Mouse (Mus musculus): Measurements from ENCODE around the gene Gpx4.
"Not testable (repeated sequence)": the region's sequence is repeated elsewhere in the genome, so short reads cannot be mapped to it uniquely, and the experiment has no call there.

The Gpx4 gene

DNA sequence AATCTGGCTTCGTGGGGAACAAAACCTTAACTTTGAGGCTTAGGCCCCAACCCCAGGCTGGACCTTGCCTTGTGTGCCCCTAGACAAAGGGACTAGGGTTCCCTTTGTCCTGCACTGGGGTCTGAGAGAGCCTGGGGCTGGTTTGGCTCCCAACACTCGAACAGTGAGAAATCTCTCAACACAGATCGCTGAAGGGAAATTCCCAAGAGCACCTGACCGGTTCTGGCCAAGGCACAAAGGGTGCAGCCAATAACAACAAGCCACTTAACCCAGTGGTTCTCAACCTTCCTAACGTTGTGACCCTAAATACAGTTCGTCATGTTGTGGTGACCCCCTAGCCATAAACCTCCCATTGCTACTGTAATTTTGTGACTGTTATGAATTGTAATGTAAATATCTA lies 3.3 kb downstream of the Gpx4 start:
- DNase-seq (ENCODE audit: low read depth, low spot score) = no peak

DNA sequence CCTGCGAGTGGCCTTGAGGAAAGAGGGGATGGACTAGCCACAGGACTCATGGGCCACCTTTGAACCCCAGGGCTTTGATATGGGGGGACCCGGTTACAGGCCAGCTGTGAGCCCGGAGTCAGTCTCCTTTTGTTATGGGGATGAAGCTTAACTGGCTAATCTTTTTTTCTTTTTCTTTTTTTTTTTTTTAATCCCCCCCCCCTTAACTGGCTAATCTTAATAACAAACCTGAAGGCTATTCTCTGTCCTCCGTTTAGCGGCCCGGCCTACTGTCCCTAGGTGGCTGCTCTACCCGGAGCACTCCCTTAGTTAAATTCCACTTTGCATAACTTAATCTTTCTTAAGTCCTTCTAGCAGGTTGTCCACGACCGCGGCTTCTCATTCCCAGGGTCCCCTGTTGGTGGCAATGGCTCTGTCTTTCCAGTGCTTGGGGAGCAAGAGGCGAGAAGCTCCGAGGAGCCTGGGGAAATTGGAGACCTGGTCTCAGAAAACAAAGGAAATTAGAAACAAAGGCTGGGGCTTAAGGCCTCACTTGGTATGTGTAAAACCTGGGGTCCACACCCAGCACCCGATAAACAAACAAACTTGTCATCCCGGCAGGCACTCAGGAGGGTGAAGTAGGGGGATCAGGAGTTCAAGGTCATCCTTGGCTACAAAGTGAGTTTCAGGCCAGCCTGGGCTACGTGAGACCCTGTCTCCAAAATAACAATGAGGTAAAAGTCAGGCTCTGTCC lies 4.1 kb downstream of the Gpx4 start:
- no peak for DNase-seq (ENCODE audit: low read depth, low spot score)

- no peak for DNase-seq (ENCODE audit: low read depth, low spot score)
These were observed 4.8 kb downstream of the Gpx4 start for GRCm38 (mm10) chr10:80051618-80052373.

GRCm38 (mm10) chr10:80052374-80052764 lies 5.4 kb downstream of the Gpx4 start:
- no peak for DNase-seq (ENCODE audit: low read depth, low spot score)

- DNase-seq (ENCODE audit: low read depth, low spot score) = peak; percentile 98
These were observed 6.4 kb downstream of the Gpx4 start for GRCm38 (mm10) chr10:80053259-80053780.

DNA sequence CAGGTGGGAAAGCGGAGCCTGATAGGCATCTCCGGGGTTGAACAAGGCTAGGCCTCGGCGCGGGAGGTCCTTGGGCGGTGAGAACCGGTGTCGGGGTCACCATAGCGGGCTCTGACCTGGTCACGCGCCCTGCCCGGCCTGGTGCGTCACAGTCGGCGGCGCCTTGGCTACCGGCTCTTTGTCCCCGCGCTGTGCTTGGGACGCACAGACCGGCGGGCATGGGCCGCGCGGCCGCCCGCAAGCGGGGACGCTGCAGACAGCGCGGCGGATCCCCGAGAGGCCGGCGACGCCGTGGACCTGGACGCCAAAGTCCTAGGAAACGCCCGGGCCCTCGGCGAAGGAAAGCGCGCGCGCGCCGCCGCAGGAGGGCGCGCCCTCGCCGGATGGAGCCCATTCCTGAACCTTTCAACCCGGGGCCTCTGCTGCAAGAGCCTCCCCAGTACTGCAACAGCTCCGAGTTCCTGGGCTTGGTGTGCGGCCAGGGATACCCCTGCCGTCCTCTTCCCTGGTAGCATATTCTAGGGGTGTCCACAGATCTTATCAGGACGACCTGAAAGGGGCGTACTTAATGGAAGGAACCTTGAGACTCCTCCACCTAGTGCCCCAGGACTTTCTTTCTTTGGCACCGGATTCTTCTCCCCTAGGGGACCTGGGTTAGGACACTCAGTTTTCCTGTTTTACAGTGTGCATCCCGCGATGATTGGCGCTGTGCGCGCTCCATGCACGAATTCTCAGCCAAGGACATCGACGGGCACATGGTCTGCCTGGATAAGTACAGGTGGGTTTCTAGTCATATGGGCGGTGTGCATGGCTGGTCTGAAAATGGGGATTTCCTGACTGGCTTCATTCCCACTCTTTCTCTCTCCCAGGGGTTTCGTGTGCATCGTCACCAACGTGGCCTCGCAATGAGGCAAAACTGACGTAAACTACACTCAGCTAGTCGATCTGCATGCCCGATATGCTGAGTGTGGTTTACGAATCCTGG lies 7.2 kb downstream of the Gpx4 start:
- no peak for DNase-seq (ENCODE audit: low read depth, low spot score)

- DNase-seq (ENCODE audit: low read depth, low spot score) = not testable (repeated sequence)
These were observed 7.9 kb downstream of the Gpx4 start for GRCm38 (mm10) chr10:80054911-80055310.

- no peak for DNase-seq (ENCODE audit: low read depth, low spot score)
These were observed 8.4 kb downstream of the Gpx4 start for GRCm38 (mm10) chr10:80055364-80055763.

DNA sequence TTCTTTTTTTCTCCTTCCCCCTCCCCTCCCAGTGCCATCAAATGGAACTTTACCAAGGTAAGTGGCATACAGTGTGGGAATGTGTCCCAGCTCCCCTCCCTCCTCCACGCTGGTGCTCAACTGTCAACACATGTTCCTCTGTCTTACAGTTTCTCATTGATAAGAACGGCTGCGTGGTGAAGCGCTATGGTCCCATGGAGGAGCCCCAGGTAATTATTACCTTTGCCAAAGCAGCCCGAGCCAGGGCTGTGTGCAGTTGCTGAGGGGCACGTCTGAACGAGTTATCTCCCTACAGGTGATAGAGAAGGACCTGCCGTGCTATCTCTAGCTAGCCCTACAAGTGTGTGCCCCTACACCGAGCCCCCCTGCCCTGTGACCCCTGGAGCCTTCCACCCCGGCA lies 8.9 kb downstream of the Gpx4 start:
- no peak for DNase-seq (ENCODE audit: low read depth, low spot score)

DNA sequence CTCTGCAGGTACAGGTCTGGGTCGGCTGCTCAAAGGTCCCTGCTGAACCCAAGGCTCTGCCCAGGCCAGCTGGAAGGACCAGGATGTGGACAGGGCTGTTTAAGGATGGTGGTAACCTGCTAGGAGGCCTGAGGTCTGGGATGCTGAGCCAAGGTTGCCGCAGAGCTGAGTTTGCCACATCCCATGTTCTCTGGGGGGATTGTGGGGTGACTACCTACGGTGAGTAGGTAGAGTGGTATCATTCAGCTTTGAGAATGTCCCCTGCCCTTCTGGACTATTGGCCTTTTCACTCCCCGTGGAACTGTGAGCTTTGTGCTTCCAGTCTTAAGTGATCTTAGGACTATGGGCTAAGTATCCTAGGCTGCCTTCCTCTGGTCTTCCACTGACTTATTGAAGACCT lies 9.5 kb downstream of the Gpx4 start:
- no peak for DNase-seq (ENCODE audit: low read depth, low spot score)

DNA sequence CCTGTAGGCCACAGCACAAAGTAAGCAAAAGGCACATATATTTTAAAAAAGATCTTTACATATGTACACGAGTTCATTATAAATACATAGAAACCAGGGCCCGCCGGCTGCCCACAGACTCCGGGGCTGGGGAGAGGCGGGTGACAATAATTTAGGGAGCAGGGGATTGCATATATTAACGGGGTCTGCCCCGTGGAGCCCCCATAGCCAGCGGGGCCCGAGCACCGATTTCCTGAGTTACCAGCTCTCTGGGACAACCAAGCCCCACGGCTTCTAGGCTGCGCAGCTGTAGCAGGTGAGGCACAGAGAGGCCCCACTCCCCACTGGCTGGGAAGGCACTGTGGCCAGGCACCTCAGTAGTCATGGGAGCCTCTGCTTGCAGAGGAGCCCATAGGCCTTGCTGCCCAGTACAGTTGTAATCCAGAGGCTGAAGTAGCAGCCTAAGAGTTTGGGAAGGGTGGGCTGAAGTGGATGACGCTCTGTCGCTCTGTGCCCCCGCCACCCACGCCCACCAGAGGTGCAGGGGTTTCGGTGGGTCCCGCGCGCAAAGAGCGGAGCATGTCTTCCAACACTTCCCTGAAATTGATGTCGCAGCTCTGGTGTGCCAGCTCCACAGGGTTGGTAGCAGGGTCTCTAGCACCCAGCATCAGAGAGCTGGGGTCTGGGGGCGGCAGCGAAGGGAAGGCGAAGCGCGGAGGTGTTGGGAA lies 10.2 kb downstream of the Gpx4 start:
- DNase-seq (ENCODE audit: low read depth, low spot score) = no peak

DNA sequence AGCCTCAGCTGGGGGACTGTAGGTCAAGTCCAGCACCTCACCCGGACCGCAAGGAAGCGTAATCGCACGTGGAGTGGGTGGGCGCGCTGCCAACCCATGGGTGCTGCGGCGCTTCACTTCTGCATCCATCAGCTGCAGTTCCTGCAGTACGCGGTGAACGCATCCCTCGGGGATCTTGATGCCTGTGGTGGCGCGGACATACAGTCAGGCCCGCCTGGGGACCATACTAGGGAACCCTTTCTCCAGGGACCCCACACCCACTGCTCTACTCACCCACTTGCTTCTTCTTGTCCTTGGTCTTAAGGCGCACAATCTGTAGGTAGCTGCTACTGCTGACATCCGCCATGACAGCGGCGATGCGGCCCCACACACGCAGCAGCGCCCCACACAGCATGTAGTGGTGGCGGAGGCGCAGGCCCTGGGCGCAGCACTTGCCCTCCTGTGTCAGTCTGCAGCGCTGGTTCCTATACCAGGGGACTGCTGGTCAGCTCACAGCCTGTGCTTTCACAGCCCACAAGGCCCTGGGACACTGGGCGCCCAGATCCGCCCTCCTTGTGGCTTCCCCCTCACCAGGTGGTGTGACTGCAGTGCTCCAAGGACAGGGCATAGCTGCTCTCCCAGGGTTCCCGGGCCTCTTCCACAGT lies 10.8 kb downstream of the Gpx4 start:
- no peak for DNase-seq (ENCODE audit: low read depth, low spot score)

- no peak for DNase-seq (ENCODE audit: low read depth, low spot score)
These were observed 16.1 kb downstream of the Gpx4 start for GRCm38 (mm10) chr10:80063104-80063503.

GRCm38 (mm10) chr10:80063877-80064650 lies 17.1 kb downstream of the Gpx4 start:
- DNase-seq (ENCODE audit: low read depth, low spot score) = no peak

DNA sequence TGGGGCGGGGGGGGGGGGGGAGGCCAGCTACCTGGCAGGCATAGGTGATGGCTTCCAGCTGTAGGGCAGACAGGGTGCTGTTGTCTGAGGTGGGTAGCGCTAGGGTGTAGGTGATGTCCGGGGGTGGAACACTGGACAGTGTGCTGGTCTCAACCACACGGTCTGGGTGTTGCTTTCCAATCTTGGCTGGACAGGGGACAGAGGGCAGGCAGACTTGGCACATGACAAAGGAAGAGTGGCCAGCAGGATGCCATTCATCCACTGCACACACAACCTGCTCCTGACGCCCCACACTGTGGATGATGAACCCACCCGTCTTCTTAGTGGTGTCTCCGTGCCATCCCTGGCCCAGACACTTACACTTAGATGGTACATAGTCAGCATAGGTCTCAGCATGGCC lies 22.3 kb downstream of the Gpx4 start:
- no peak for DNase-seq (ENCODE audit: low read depth, low spot score)

- no peak for DNase-seq (ENCODE audit: low read depth, low spot score)
These were observed 23.0 kb downstream of the Gpx4 start for GRCm38 (mm10) chr10:80069948-80070450.

DNA sequence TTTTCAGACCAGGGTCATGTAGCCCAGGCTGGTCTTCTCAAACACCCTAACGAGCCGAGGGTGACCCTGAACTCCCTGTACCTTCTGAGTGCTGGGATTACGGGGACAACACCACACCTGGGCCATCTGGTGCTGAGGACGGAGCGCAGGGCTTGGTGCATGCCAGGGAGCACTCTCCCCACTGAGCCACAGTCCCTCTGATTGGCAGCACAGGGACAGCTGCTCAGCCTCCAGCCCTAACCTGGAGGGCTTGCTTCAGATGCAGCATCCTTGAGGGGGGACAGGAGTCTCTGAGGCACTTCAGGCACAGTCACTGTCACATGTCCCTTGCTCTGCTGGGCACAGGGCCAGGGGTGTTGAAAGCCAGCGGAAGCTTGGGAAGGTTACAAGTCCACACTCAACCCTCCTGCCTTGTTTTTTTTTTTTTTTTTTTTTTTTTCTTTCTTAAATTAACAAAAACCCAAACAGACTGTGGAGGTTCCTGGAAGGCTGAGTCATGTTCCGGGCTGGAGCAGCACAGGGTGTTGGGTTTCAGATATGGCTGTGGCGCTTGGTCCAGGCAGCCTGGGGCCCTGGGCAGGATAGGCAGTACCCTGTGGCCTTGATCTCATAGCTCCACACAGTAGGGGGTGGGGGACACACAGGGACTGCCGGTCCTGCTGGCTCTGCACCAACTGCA lies 24.0 kb downstream of the Gpx4 start:
- DNase-seq (ENCODE audit: low read depth, low spot score) = no peak

DNA sequence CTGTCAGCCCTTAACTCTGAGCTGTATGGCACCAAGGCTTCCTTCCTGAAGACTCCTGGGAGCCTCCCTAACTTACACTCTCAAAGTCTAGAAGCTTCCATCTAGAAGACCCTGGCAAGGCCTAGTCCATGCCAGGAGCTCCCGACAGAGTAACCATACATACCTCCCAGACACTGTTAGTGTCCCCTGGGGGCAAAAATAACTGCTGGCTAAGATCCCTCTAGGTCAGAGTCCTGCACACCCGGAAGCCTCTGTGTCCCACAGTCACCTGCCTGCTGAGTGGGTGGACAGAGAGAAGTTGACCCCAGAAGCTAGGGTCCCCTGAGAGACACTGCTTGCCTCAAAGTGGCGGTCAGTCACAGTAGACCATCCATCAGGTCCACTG lies 24.5 kb downstream of the Gpx4 start:
- DNase-seq (ENCODE audit: low read depth, low spot score) = no peak

Data from brain, embryonic 18.5 days (tissue).